Mouse (Mus musculus) limb, embryonic 14.5 days (tissue): ENCODE data around the gene Arhgap19. TPM values are rescaled to one million over a fixed set of nuclear protein-coding genes. Genes with fewer than 3 reads are reported as not detected.

Experiments used
- ATAC-seq: fragments of 200-750 bp; cut with Nextera tagmentation; 2 replicates; pipeline ENCODE4 v1.8.0; 2017; ENCODE audit warnings: low read depth, moderate number of reproducible peaks, moderate TSS enrichment; ENCODE audit not compliant: low FRiP score
- DNase-seq: peaks from one replicate; pipeline ENCODE4 v3.0.0-alpha.2; 2015; ENCODE audit warnings: low spot score
- H3K27ac ChIP-seq: fragments of 300-500 bp; sonication (generic); replicated peaks from 2 replicates; pipeline ENCODE4 v1.5.1; 2014; ENCODE audit warnings: low read depth, mild to moderate bottlenecking, low read length, moderate library complexity, mixed read lengths
- H3K27me3 ChIP-seq: fragments of 300-500 bp; sonication (generic); 2 replicates; pipeline ENCODE4 v1.6.1; 2014; ENCODE audit warnings: low read length, mixed read lengths; ENCODE audit not compliant: control insufficient read depth, insufficient read depth
- H3K36me3 ChIP-seq: fragments of 300-500 bp; sonication (generic); 2 replicates; pipeline ENCODE4 v1.6.1; 2014; ENCODE audit warnings: mild to moderate bottlenecking, low read length, moderate library complexity, mixed read lengths; ENCODE audit not compliant: control insufficient read depth, insufficient read depth
- H3K4me1 ChIP-seq: fragments of 300-500 bp; sonication (generic); 2 replicates; pipeline ENCODE4 v1.6.1; 2014; ENCODE audit warnings: antibody characterized with exemption, low read length, mixed read lengths; ENCODE audit not compliant: control insufficient read depth, insufficient read depth
- H3K4me2 ChIP-seq: fragments of 300-500 bp; sonication (generic); replicated peaks from 2 replicates; pipeline ENCODE4 v1.6.1; 2014; ENCODE audit warnings: low read depth, mild to moderate bottlenecking, low read length, moderate library complexity; ENCODE audit not compliant: severe bottlenecking
- H3K4me3 ChIP-seq: fragments of 300-500 bp; sonication (generic); replicated peaks from 2 replicates; pipeline ENCODE4 v1.5.1; 2014; ENCODE audit warnings: low read length
- H3K9ac ChIP-seq: fragments of 300-500 bp; sonication (generic); 2 replicates; pipeline ENCODE4 v1.6.1; 2014; ENCODE audit warnings: mild to moderate bottlenecking, low read depth, low read length, moderate library complexity; ENCODE audit not compliant: severe bottlenecking
- H3K9me3 ChIP-seq: fragments of 300-500 bp; sonication (generic); 2 replicates; pipeline ENCODE4 v1.6.1; 2016; ENCODE audit warnings: low read length; ENCODE audit not compliant: control insufficient read depth
- POLR2A ChIP-seq: fragments of 200-500 bp; IDR thresholded peaks from 2 replicates; pipeline ENCODE4 v1.8.0; 2012; ENCODE audit warnings: inconsistent platforms, mild to moderate bottlenecking, moderate library complexity, borderline replicate concordance; ENCODE audit not compliant: insufficient read depth, insufficient read length; ENCODE audit errors: extremely low read depth
- WGBS: fragments of 180-500 bp; shearing (Covaris S2); extraction: QIAGEN DNeasy Blood & Tissue Kit; methylation state at CpG from one replicate; pipeline ENCODE4 v1.1.7; 2014; 5-methylcytosine and 5-hydroxymethylcytosine counted together
- polyA plus RNA-seq, 2 experiments: library from polyadenylated mRNA; depleted of rRNA in 1 of 2; stranded (reverse) in 1 of 2; unstranded in 1 of 2; fragments of >200 nt; fragmentation: Nextera tagmentation in 1 of 2; extraction: Ambion mirVana in 1 of 2; gene quantifications; 2 replicates each; pipeline versions ENCODE4 v1.2.1 to v1.2.3; 2012 to 2014

Gene Arhgap19
- polyA plus RNA-seq, 2 experiments = 18.8 to 19.7 TPM

- Histone ChIP-seq H3K27me3 (no peaks in the 10 kb centered on the region), H3K9me3 (no peaks in the 10 kb centered on the region), H3K4me3 (no peak overlapping the region), H3K4me1 (no peaks in the 10 kb centered on the region), H3K36me3 (no peaks in the 10 kb centered on the region), H3K27ac (no peak overlapping the region), H3K4me2 (no peak overlapping the region), H3K9ac (no peak overlapping the region)
- no peak for TF ChIP-seq POLR2A
- no peak for DNase-seq
- no peak for ATAC-seq
- WGBS = 73% methylated on average over 11 of the region's 11 CpGs
These were observed 49.9 kb downstream of the Arhgap19 start for GRCm38 (mm10) chr19:41751906-41752305.

GRCm38 (mm10) chr19:41747436-41747835, 54.4 kb downstream of the Arhgap19 start:
- no peak for TF ChIP-seq POLR2A
- ATAC-seq = no peak
- H3K27ac ChIP-seq = no peak overlapping the region
- H3K4me3 ChIP-seq = no peak overlapping the region
- no peak overlapping the region for H3K4me2 ChIP-seq
- peaks cover 27% of the 10 kb centered on the region for H3K27me3 ChIP-seq
- H3K36me3 ChIP-seq = no peaks in the 10 kb centered on the region
- H3K4me1 ChIP-seq = peaks cover 4% of the 10 kb centered on the region; the same call in 1 of the 2 replicates
- H3K9me3 ChIP-seq = no peaks in the 10 kb centered on the region
- DNase-seq = no peak
- no peak overlapping the region for H3K9ac ChIP-seq
- WGBS = 84% methylated on average over 14 of the region's 14 CpGs

DNA sequence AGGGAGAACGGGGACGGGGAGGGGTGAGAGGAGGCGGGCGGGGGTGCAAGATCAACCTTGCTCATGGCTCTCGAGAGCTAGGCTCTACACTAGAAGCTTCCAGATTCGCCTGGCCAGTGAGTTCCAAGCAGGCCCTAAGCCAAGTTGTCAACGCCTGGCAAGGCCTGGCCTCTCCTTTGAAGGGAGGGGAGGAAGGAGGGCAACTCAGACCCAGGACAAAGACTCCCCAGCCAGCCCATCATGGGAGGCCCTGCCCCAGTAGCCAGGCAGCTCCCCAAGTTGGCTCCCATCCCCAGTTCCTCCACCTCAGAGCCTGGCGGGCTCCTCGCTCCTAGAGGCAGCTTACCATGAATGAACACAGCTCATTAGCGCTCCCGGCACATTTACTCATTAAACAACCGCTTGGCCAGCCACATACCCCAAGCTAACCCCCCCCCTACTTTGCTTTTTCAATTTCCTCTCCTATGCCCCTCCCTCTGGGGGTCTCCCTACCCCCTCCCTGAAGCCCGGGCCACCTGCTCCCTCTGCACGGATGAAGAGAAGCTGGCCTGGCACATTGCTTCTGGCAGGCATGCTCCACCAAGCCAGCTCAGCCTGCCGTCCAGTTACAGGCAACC, 55.8 kb downstream of the Arhgap19 start:
- no peak for TF ChIP-seq POLR2A
- DNase-seq (no peak), ATAC-seq (no peak)
- Histone ChIP-seq H3K4me2 (no peak overlapping the region), H3K9me3 (no peaks in the 10 kb centered on the region), H3K4me3 (no peak overlapping the region), H3K27me3 (peaks cover 38% of the 10 kb centered on the region), H3K9ac (no peak overlapping the region), H3K27ac (no peak overlapping the region), H3K36me3 (no peaks in the 10 kb centered on the region), H3K4me1 (peaks cover 4% of the 10 kb centered on the region; the same call in 1 of the 2 replicates)
- WGBS = 36% methylated on average over 15 of the region's 15 CpGs

DNA sequence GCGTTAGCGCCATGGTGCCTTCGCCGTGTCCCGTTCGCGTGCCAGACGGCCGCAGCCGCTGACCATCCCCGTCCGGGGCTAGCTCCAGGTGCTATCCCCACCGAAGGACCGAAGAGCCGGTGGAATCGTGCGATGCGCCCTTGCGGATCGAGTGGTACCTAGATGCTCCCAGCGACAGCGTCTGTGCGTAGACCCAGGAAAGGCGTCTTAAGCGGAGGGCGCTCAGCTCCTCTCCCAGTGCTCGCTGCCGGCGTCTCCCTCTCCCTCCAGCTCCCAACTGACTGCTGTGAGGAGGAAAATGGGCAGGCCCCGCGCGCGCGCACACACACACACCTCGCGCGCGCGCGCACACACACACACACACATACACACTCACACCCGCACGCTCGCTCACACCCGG, 58.5 kb downstream of the Arhgap19 start, which contains the start of gene Slit1:
Slit1 (minus strand) TSS at position 270 of the 400 bp plus-strand sequence.
- peak within 1 kb of the TSS; percentile 41 for H3K4me3 ChIP-seq
- WGBS = 5% methylated on average over 37 of the region's 44 CpGs
- H3K36me3 ChIP-seq = no peaks in the 10 kb centered on the region
- H3K27me3 ChIP-seq = peaks cover 58% of the 10 kb centered on the region
- no peak for TF ChIP-seq POLR2A
- H3K9ac ChIP-seq = peak within 1 kb of the TSS; percentile 31; the same call in 1 of the 2 replicates
- H3K4me1 ChIP-seq = peaks cover 4% of the 10 kb centered on the region; the same call in 1 of the 2 replicates
- ATAC-seq (no peak), DNase-seq (no peak)
- H3K9me3 ChIP-seq = no peaks in the 10 kb centered on the region
- H3K27ac ChIP-seq = no peak within 1 kb of the TSS
- H3K4me2 ChIP-seq = peak within 1 kb of the TSS; percentile 88

GRCm38 (mm10) chr19:41738896-41739295, 63.0 kb downstream of the Arhgap19 start:
- no peak for DNase-seq

GRCm38 (mm10) chr19:41738429-41738805, 63.4 kb downstream of the Arhgap19 start:
- no peak for ATAC-seq
- peaks cover 51% of the 10 kb centered on the region for H3K27me3 ChIP-seq
- no peaks in the 10 kb centered on the region for H3K9me3 ChIP-seq
- no peak for TF ChIP-seq POLR2A
- peaks cover 9% of the 10 kb centered on the region for H3K4me1 ChIP-seq
- H3K27ac ChIP-seq = no peak overlapping the region
- H3K36me3 ChIP-seq = no peaks in the 10 kb centered on the region
- H3K9ac ChIP-seq = no peak overlapping the region
- no peak for DNase-seq
- H3K4me3 ChIP-seq = no peak overlapping the region
- H3K4me2 ChIP-seq = no peak overlapping the region
- 6% methylated on average over 14 of the region's 14 CpGs for WGBS

More at GRCm38 (mm10) chr19:41738896-41739295, 63.0 kb downstream of the Arhgap19 start:
- Histone ChIP-seq H3K27me3 (peaks cover 51% of the 10 kb centered on the region), H3K4me3 (no peak overlapping the region), H3K36me3 (no peaks in the 10 kb centered on the region), H3K4me1 (peaks cover 11% of the 10 kb centered on the region), H3K9ac (no peak overlapping the region), H3K4me2 (no peak overlapping the region), H3K9me3 (no peaks in the 10 kb centered on the region), H3K27ac (no peak overlapping the region)
- no peak for TF ChIP-seq POLR2A
- 16% methylated on average over 4 of the region's 4 CpGs for WGBS
- ATAC-seq = no peak
